ENCODE assay signal across 19 mouse cellular contexts in the genomic region with DNA sequence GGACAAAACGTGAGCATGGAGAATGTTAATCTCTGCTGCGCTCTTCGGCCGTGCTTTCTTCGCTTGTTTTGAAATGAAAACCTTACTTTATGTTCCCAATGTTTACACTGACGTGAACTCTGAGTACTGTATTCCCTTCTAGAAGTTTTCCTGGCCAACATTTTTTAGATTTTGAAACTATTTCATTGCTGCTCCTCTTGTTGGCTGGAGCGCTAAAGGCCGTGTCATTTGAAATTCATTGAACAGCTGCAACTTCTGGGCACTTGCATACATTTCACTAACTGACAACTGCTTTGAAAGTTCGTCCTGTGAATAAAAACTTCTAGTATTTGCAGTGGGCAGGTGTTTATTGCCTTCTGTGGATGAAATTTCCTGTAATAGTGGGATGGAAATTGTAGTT.
"Had no signal": no experiment of that assay in that cellular context is flagged by ENCODE, and none has a peak within 500 bp of the region (broad histone marks: within the 10 kb centered on the region; RNA-seq: fewer than 3 reads in every experiment).

No protein-coding gene starts in this region.

- H3K27ac ChIP-seq: liver, embryonic 14.5 days; midbrain, embryonic 10.5 days; midbrain, embryonic 12.5 days; neural tube, embryonic 13.5 days; neural tube, embryonic 15.5 days had no signal

- H3K4me1 ChIP-seq: midbrain, embryonic 10.5 days; midbrain, embryonic 12.5 days; neural tube, embryonic 13.5 days; neural tube, embryonic 15.5 days had no signal

- DNase-seq: lung, adult 2 months; lung, postnatal 10 days; lung, postnatal 4 days; midbrain, embryonic 14.5 days; retina, postnatal 1 day; right cerebral cortex, adult 18-20 months; right cerebral cortex, postnatal 25 days; right cerebral cortex, postnatal 4 days; spleen, adult 18-20 months; thymus, adult 18-20 months; thymus, postnatal 14 days; thymus, postnatal 36 days had no signal

- H3K4me3 ChIP-seq: midbrain, embryonic 10.5 days; midbrain, embryonic 12.5 days; myocyte; neural tube, embryonic 13.5 days; neural tube, embryonic 15.5 days had no signal

- H3K27me3 ChIP-seq: midbrain, embryonic 12.5 days; neural tube, embryonic 13.5 days; neural tube, embryonic 15.5 days had no signal

- H3K9me3 ChIP-seq: midbrain, embryonic 10.5 days; midbrain, embryonic 12.5 days; neural tube, embryonic 13.5 days; neural tube, embryonic 15.5 days had no signal

- ATAC-seq: midbrain, embryonic 16.5 days had no signal

- H3K9ac ChIP-seq: liver, embryonic 14.5 days; midbrain, embryonic 12.5 days; neural tube, embryonic 13.5 days; neural tube, embryonic 15.5 days had no signal

- H3K36me3 ChIP-seq: midbrain, embryonic 10.5 days; midbrain, embryonic 12.5 days; neural tube, embryonic 13.5 days; neural tube, embryonic 15.5 days had no signal

- H3K4me2 ChIP-seq: midbrain, embryonic 12.5 days; neural tube, embryonic 13.5 days; neural tube, embryonic 15.5 days had no signal
